Mouse (Mus musculus): Measurements from ENCODE around the gene Igf2bp3. TPM values are rescaled to one million over a fixed set of nuclear protein-coding genes. Genes with fewer than 3 reads are reported as not detected.

Igf2bp3 gene
- polyA plus RNA-seq, 1 experiment: not detected

DNA sequence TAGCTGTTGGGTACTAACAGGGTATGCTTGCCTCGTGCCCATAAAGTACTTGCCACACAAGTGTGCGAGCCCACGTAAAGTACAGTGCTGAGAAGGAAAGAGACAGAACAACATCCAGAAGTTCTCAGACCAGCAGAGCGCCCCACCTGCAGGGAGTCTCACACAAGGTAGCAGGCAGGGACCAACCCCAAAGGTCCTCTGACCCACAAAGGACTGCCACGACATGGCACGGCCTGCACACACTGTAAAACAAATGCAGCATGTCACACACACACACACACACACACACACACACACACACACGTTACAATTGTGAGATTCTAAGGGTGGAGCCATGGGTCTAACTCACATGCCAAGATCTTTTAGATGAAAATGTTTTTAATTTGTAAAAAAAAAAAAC lies 66.4 kb downstream of the Igf2bp3 start:
- no peak overlapping the region for H3K4me3 ChIP-seq (ENCODE audit: insufficient read depth, low read length)
- no peaks in the 10 kb centered on the region for H3K4me1 ChIP-seq (ENCODE audit: control insufficient read depth, insufficient read depth, low read length)
- no peak overlapping the region for H3K27ac ChIP-seq (ENCODE audit: insufficient read depth, low read length)
- TF ChIP-seq POLR2A (IDR thresholded peaks at IDR 0.05; ENCODE audit: extremely low read depth, insufficient read depth, low read length) (no peak), CTCF (IDR thresholded peaks at IDR 0.05; ENCODE audit: extremely low read depth, insufficient read depth, low read length) (no peak)

DNA sequence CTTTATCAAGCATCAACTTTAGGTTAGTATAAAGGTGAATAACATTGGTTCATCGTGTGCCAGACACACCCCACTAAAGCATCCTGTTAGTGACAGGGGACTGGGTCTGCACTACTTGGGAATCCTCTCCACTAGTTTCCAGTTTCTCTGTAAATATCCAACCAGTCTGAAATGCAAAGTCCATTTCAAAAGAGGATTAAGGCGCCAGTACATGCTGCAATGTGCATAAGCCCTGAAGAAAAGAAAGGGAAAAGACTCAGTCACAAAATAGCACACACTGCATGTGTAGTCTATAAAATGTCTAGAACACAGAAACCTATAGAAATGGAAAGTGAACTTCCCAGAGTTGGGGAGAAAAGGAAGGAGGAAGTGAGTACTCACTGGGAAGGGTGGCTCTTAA lies 68.3 kb downstream of the Igf2bp3 start:
- no peak overlapping the region for H3K27ac ChIP-seq (ENCODE audit: insufficient read depth, low read length)

DNA sequence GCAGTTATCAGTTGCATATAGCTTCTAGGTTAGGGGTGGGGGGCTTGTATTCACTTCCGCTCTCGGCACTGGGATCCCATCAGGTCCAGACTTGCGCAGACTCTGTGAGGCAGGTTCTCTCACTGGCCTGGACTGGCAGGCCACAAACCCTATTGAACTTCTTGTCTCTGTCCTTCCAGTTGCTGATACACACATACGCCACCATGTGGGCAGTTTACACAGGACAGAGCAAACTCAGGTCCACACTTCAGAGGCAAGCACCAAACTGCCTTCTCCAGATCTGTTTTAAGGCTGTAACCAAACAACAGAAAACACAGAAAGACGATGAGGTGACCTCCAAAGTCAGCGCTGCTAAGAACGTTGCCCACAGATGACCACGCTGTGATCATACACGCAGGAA lies 72.3 kb downstream of the Igf2bp3 start:
- Histone ChIP-seq H3K4me1 (ENCODE audit: control insufficient read depth, insufficient read depth, low read length) (no peaks in the 10 kb centered on the region), H3K27ac (ENCODE audit: insufficient read depth, low read length) (no peak overlapping the region), H3K4me3 (ENCODE audit: insufficient read depth, low read length) (no peak overlapping the region)
- no peak for TF ChIP-seq POLR2A (IDR thresholded peaks at IDR 0.05; ENCODE audit: extremely low read depth, insufficient read depth, low read length)
- peak; percentile 33; the same call in 1 of the 2 replicates for TF ChIP-seq CTCF (IDR thresholded peaks at IDR 0.05; ENCODE audit: extremely low read depth, insufficient read depth, low read length)

More for the DNA sequence above, 68.3 kb downstream of the Igf2bp3 start:
- no peaks in the 10 kb centered on the region for H3K4me1 ChIP-seq (ENCODE audit: control insufficient read depth, insufficient read depth, low read length)
- TF ChIP-seq POLR2A (IDR thresholded peaks at IDR 0.05; ENCODE audit: extremely low read depth, insufficient read depth, low read length): no peak
- no peak for TF ChIP-seq CTCF (IDR thresholded peaks at IDR 0.05; ENCODE audit: extremely low read depth, insufficient read depth, low read length)
- H3K4me3 ChIP-seq (ENCODE audit: insufficient read depth, low read length): no peak overlapping the region

DNA sequence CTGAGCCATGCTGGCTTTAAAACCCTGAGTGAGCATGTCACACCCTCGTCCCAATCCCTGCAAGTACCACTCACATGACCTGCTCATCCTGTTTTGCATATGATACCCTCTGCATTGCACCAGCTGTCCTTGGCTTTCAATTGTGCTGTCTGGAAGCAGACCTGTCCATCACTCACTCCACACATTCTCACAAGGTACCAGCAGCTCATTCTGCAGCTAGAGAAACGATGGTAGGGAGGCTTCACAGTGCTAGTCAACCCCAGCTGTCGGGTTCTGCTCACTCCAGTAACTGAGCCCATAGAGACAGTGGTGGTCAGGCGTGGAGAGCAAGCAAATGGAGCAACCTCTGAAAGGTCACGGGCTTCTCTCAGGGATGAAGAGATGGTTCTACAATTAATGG lies 73.6 kb downstream of the Igf2bp3 start:
- H3K27ac ChIP-seq (ENCODE audit: insufficient read depth, low read length): no peak overlapping the region
- H3K4me1 ChIP-seq (ENCODE audit: control insufficient read depth, insufficient read depth, low read length): no peaks in the 10 kb centered on the region
- no peak overlapping the region for H3K4me3 ChIP-seq (ENCODE audit: insufficient read depth, low read length)
- no peak for TF ChIP-seq POLR2A (IDR thresholded peaks at IDR 0.05; ENCODE audit: extremely low read depth, insufficient read depth, low read length)
- TF ChIP-seq CTCF (IDR thresholded peaks at IDR 0.05; ENCODE audit: extremely low read depth, insufficient read depth, low read length): no peak

DNA sequence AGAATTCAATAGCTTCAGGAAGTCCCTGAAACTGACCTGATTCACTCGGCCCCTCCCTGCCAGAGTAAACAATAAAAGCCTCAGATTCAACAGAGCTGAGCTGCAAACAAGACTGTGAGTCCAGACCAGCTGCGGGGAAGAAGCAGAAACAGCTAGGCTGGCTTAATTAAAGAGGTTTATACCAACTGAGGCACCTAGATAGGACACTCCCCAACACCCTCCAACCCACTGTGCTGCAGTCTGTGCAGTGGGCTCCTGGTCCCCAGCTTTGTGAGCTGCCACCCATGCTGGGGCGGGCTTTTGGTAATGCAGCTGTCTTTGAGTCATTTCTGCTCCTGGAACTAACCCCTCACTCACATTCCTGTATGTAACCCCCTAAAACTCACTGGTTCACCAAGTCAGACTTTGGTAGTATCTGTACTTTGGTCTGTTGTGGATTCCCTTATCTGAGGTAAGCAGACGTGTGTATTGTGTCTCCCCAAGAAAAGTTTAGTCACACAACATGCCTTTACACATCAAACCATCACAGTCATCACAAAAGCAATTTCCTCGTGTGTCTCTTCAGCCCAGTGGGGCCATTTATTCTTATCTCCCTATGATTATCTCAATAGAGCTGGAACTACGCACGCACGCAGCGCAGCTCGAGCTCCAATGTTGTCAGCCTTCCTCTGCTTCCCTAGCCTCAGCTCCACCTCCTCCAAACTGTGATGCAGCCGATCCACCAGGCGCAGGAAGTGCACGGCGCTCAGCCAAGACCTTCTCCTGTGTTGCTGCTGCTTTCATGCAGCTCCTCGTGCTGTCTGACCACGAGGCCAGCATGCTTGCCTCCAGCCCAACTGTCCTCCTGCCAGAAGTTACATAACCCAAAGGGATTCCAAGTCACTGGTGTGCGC lies 76.4 kb downstream of the Igf2bp3 start:
- TF ChIP-seq CTCF (IDR thresholded peaks at IDR 0.05; ENCODE audit: extremely low read depth, insufficient read depth, low read length) (no peak), POLR2A (IDR thresholded peaks at IDR 0.05; ENCODE audit: extremely low read depth, insufficient read depth, low read length) (no peak)
- Histone ChIP-seq H3K27ac (ENCODE audit: insufficient read depth, low read length) (no peak overlapping the region), H3K4me1 (ENCODE audit: control insufficient read depth, insufficient read depth, low read length) (no peaks in the 10 kb centered on the region), H3K4me3 (ENCODE audit: insufficient read depth, low read length) (no peak overlapping the region)

DNA sequence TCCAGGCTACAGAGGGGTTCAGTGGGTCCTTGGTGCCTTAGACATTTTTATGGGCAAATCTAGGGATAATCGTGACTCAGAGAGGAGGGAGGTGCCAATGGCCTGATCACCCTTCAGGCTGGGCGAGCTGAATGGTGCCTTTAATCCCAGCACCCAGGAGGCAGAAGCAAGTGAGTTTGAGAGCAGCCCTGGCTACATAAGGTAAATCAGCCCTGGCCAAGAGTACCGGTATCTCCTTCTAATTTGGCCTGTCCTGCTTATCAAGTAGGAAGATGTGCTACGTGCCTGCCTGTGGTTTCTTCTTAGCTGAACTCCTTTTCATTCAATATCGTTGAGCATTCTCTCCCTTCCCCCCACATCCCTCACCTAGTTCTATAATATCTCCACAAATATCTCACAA lies 78.0 kb downstream of the Igf2bp3 start:
- H3K4me1 ChIP-seq (ENCODE audit: control insufficient read depth, insufficient read depth, low read length): no peaks in the 10 kb centered on the region
- H3K4me3 ChIP-seq (ENCODE audit: insufficient read depth, low read length): no peak overlapping the region
- no peak overlapping the region for H3K27ac ChIP-seq (ENCODE audit: insufficient read depth, low read length)
- TF ChIP-seq CTCF (IDR thresholded peaks at IDR 0.05; ENCODE audit: extremely low read depth, insufficient read depth, low read length) (no peak), POLR2A (IDR thresholded peaks at IDR 0.05; ENCODE audit: extremely low read depth, insufficient read depth, low read length) (no peak)

DNA sequence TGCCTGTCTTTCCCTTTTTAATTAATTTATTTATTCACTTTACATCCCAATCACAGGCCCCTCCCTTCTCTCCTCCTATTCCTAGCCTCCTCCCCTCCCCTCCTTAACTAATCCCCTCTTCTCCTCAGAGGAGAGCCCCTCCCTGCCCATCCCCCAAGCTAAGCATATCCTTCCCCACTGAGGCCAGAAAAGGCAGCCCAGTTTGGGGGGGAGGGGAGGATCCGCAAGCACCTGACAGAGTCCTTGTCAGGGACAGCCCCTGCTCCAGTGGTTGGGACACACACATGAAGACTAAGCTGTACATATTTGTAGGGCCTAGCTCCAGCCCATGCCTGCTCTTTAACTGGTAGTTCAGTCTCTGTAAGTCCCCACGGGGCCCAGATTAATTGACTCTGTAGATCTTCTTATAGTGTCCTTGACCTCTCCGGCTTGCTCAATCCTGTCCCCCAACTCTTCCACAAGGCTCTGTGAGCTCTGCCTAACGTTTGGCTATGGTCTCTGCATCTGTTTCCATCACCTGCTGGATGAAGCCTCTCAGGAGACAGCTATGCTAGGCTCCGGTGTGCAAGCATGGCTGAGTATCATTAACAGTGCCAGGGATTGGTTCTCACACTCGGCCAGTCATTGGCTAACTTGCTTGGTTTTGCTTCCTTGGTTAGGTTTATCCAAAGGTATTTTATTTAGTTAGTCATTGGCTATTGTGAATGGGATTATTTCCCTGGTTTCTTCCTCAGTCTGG lies 82.2 kb downstream of the Igf2bp3 start:
- H3K27ac ChIP-seq (ENCODE audit: insufficient read depth, low read length): no peak overlapping the region
- H3K4me1 ChIP-seq (ENCODE audit: control insufficient read depth, insufficient read depth, low read length): no peaks in the 10 kb centered on the region
- H3K4me3 ChIP-seq (ENCODE audit: insufficient read depth, low read length): no peak overlapping the region
- TF ChIP-seq CTCF (IDR thresholded peaks at IDR 0.05; ENCODE audit: extremely low read depth, insufficient read depth, low read length) (no peak), POLR2A (IDR thresholded peaks at IDR 0.05; ENCODE audit: extremely low read depth, insufficient read depth, low read length) (no peak)

DNA sequence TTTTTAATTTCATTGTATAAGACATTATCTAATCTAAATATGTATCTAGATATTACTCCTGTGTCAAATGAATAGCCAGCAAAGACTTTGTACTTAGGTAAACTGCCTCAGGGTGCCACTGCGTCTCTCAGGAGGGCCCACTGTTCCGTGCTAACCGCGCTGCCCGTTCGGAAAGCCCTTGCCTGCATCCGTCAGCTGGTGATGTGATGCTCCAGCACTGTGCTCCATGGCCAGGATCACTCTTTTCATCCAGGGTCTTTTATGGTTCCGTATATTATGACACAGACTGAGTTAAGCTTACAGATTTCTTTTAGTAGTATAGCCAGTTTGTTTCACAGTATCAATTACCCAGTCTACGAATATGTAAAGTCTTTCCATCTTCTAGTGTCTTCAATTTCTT lies 82.9 kb downstream of the Igf2bp3 start:
- Histone ChIP-seq H3K4me1 (ENCODE audit: control insufficient read depth, insufficient read depth, low read length) (no peaks in the 10 kb centered on the region), H3K27ac (ENCODE audit: insufficient read depth, low read length) (no peak overlapping the region), H3K4me3 (ENCODE audit: insufficient read depth, low read length) (no peak overlapping the region)
- TF ChIP-seq CTCF (IDR thresholded peaks at IDR 0.05; ENCODE audit: extremely low read depth, insufficient read depth, low read length): no peak

DNA sequence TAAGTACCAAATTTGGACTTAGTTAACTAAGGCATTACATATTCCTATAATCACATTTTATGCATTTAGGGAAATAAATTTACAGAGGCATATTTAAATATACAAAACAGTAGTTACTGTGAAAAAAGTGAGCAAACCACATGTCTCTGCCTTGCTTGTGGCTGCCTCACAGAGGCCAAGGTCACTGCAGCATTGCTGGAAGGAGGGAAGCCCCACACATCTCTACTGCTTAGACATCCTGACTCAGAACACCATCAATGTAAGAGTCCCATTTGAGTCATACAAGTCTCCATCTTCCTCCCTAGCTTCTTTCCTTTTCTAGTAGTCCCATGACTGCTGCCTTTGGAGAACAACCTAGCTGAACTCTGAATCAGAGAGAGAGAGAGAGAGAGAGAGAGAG lies 84.4 kb downstream of the Igf2bp3 start:
- Histone ChIP-seq H3K27ac (ENCODE audit: insufficient read depth, low read length) (no peak overlapping the region), H3K4me3 (ENCODE audit: insufficient read depth, low read length) (no peak overlapping the region), H3K4me1 (ENCODE audit: control insufficient read depth, insufficient read depth, low read length) (no peaks in the 10 kb centered on the region)
- TF ChIP-seq POLR2A (IDR thresholded peaks at IDR 0.05; ENCODE audit: extremely low read depth, insufficient read depth, low read length) (no peak), CTCF (IDR thresholded peaks at IDR 0.05; ENCODE audit: extremely low read depth, insufficient read depth, low read length) (no peak)

DNA sequence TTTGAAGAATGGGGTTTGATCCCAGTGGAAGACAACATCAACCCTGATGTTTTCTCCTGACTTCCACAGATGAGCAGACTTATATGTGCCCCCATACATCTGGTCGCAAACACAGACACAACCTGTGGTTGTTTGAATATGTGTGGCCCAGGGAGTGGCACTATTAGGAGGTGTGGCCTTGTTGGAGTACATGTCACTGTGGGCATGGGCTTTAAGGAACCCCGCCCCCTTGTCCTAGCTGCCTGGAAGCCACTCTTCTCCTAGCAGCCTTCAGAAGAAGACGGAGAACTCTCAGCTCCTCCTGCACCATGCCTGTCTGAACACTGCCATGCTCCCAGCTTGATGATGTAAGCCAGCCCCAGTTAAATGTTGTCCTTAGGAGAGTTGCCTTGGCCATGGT lies 94.4 kb downstream of the Igf2bp3 start:
- Histone ChIP-seq H3K27ac (ENCODE audit: insufficient read depth, low read length) (no peak overlapping the region), H3K4me1 (ENCODE audit: control insufficient read depth, insufficient read depth, low read length) (no peaks in the 10 kb centered on the region), H3K4me3 (ENCODE audit: insufficient read depth, low read length) (no peak overlapping the region)
- TF ChIP-seq CTCF (IDR thresholded peaks at IDR 0.05; ENCODE audit: extremely low read depth, insufficient read depth, low read length): no peak
- TF ChIP-seq POLR2A (IDR thresholded peaks at IDR 0.05; ENCODE audit: extremely low read depth, insufficient read depth, low read length): no peak

All from cortical plate, adult 2 months (tissue).